Mouse (Mus musculus): ENCODE measurements around the gene Dbp.

DNA sequence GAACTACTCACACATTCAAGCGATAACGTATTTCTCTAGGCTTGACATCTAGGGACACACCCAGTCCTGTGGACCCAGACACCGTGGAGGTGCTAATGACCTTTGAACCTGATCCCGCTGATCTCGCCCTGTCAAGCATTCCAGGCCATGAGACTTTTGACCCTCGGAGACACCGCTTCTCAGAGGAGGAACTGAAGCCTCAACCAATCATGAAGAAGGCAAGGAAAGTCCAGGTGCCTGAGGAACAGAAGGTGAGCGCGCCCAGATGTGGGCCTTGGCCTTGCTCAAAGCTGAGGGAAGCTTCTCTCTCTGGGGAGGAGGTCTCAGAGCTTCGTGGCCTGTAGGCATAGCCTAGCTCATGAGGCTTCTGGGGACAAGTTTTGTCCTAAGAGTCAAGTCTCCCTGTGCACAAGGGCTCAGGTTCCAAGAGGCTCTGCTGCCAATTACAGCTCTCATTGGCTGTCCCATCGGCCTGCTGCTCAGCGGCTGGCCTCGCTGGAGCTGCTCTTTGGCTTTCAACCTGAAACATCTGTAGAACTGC, 3.4 kb downstream of the Dbp start:
- TF ChIP-seq CTCF (IDR thresholded peaks at IDR 0.05; ENCODE audit: extremely low read depth, insufficient read depth, insufficient read length, insufficient replicate concordance) (no peak), POLR2A (IDR thresholded peaks at IDR 0.05; ENCODE audit: low read depth, low read length) (no peak)
